Mouse (Mus musculus): ENCODE results near the gene Pwwp2b.

GRCm38 (mm10) chr7:139211761-139212160 lies 36.5 kb upstream of the Pwwp2b start:
- TF ChIP-seq CTCF (IDR thresholded peaks at IDR 0.05; ENCODE audit: extremely low read depth, insufficient read depth, low read length): no peak
- TF ChIP-seq POLR2A (IDR thresholded peaks at IDR 0.05; ENCODE audit: extremely low read depth, insufficient read depth, low read length): no peak

Measured in cortical plate, adult 2 months (tissue).